Mouse (Mus musculus) embryonic facial prominence, embryonic 10.5 days (tissue): Measurements from ENCODE around the gene Nyap1. TPM values are rescaled to one million over a fixed set of nuclear protein-coding genes. Genes with fewer than 3 reads are reported as not detected.

Experiments used
- polyA plus RNA-seq: library from polyadenylated mRNA; unstranded; fragments of >200 nt; fragmentation: Nextera tagmentation; extraction: Ambion mirVana; gene quantifications from 2 replicates; pipeline ENCODE4 v1.2.1, GENCODE M21; 2016

The Nyap1 gene
- polyA plus RNA-seq, 1 experiment from 2014 or later: 3.0 TPM

Other genes starting within 250 kb of the Nyap1 start
- gene Pop7, start 239.1 kb downstream of the Nyap1 start, polyA plus RNA-seq: 55.3 and 59.9 TPM in 2 replicates
- 15.2 and 15.3 TPM in 2 replicates for gene Gigyf1, start 223.1 kb downstream of the Nyap1 start, polyA plus RNA-seq
- 2.1 and 2.3 TPM in 2 replicates for gene Epo, start 208.4 kb downstream of the Nyap1 start, polyA plus RNA-seq
- 276 and 281 TPM in 2 replicates for gene Gnb2, start 208.1 kb downstream of the Nyap1 start, polyA plus RNA-seq
- gene Actl6b, start 188.1 kb downstream of the Nyap1 start, polyA plus RNA-seq: 4.5 and 5.4 TPM in 2 replicates
- 1.7 and 2.2 TPM in 2 replicates for gene Tfr2, start 171.8 kb downstream of the Nyap1 start, polyA plus RNA-seq
- 15.9 and 17.2 TPM in 2 replicates for gene Mospd3, start 140.5 kb downstream of the Nyap1 start, polyA plus RNA-seq
- gene Pcolce, start 127.8 kb downstream of the Nyap1 start, polyA plus RNA-seq: 122 and 128 TPM in 2 replicates
- 0.17 and 0.36 TPM in 2 replicates for gene Fbxo24, start 112.6 kb downstream of the Nyap1 start, polyA plus RNA-seq
- 36.7 and 46.5 TPM in 2 replicates for gene Lrch4, start 112.5 kb downstream of the Nyap1 start, polyA plus RNA-seq
- 14.2 and 14.6 TPM in 2 replicates for gene Gm20605, start 112.4 kb downstream of the Nyap1 start, polyA plus RNA-seq
- gene Sap25, start 100.3 kb downstream of the Nyap1 start, polyA plus RNA-seq: 9.0 and 9.2 TPM in 2 replicates
- 0.16 and 0.34 TPM in 2 replicates for gene Irs3, start 95.9 kb downstream of the Nyap1 start, polyA plus RNA-seq
- gene Agfg2, start 56.9 kb downstream of the Nyap1 start, polyA plus RNA-seq: 21.3 and 23.0 TPM in 2 replicates
- gene Tsc22d4, start 4.1 kb upstream of the Nyap1 start, polyA plus RNA-seq: 89.8 and 94.3 TPM in 2 replicates
- 47.9 and 49.1 TPM in 2 replicates for gene Ppp1r35, start 37.2 kb upstream of the Nyap1 start, polyA plus RNA-seq
- 9.1 and 11.5 TPM in 2 replicates for gene Mepce, start 46.0 kb upstream of the Nyap1 start, polyA plus RNA-seq
- gene Zcwpw1, start 46.2 kb upstream of the Nyap1 start, polyA plus RNA-seq: 14.5 and 17.5 TPM in 2 replicates
- gene Pilra, start 94.7 kb upstream of the Nyap1 start, polyA plus RNA-seq: 0.28 and 0.79 TPM in 2 replicates
- 0.16 TPM in 1 of 2 replicates, not detected in the other for gene Pilrb1, start 116.5 kb upstream of the Nyap1 start, polyA plus RNA-seq
- gene Pilrb2, start 130.2 kb upstream of the Nyap1 start, polyA plus RNA-seq: not detected in 2 replicates
- gene Cyp3a13, start 180.0 kb upstream of the Nyap1 start, polyA plus RNA-seq: not detected in 2 replicates
- 0.06 and 0.07 TPM in 2 replicates for gene Gjc3, start 221.5 kb upstream of the Nyap1 start, polyA plus RNA-seq
- not detected in 2 replicates for gene Azgp1, start 239.9 kb upstream of the Nyap1 start, polyA plus RNA-seq